In genomic region chr14:119902486-119902885, GRCm38 (mm10) we compare ENCODE assay signal across 7 mouse cellular contexts.
"Had no signal": no experiment of that assay in that cellular context is flagged by ENCODE, and none has a peak within 500 bp of the region (broad histone marks: within the 10 kb centered on the region; RNA-seq: fewer than 3 reads in every experiment).

No protein-coding gene starts in this region.

- DNase-seq: lung, adult 2 months; lung, postnatal 14 days; lung, postnatal 36 days; right cerebral cortex, postnatal 14 days; thymus, adult 2 months; thymus, postnatal 25 days; thymus, postnatal 4 days had no signal
